Mouse (Mus musculus) E14TG2a.4 (cell line): ENCODE data around the gene Cerk.

Experiments
- CTCF ChIP-seq: conservative IDR thresholded peaks from 2 replicates; pipeline ENCODE4 v1.5.1; 2014; ENCODE audit warnings: low read length
- NANOG ChIP-seq: IDR thresholded peaks from 2 replicates; pipeline ENCODE4 v1.6.1; 2014; ENCODE audit warnings: borderline replicate concordance, low read length, mixed read lengths
- POU5F1 ChIP-seq: IDR thresholded peaks from 2 replicates; pipeline ENCODE4 v1.6.1; 2014; ENCODE audit warnings: low read length, borderline replicate concordance

DNA sequence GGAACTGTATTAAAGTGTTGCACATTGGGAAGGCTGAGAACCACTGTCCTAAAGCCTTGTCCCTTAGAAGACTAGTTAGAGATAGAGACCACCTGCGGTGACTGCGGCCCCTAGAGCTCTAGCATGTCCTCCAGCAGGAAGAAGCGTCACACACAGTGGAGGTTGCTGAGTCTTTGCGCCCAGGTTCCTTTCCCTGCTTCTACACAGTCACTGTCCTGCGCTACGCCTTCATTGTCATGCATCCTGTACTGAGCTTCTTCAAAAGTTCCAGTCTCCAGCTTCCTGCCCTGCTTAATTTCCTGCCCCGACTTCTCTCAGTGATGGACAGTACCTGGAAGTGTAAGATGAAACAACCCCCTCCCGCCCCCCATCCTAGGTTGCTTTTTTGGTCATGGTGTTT is 43.1 kb upstream of the Cerk start:
- no peak for TF ChIP-seq CTCF
- TF ChIP-seq NANOG = no peak
- TF ChIP-seq POU5F1 = no peak
